Mouse (Mus musculus) left cerebral cortex, adult 2 months (tissue): Measurements from ENCODE around the gene Gm21973. TPM values are rescaled to one million over a fixed set of nuclear protein-coding genes. Genes with fewer than 3 reads are reported as not detected.

ENCODE experiments used
- DNase-seq, 2 experiments: peaks; one replicate each; pipeline ENCODE4 v3.0.0; 2021 to 2022; ENCODE audit warnings: low spot score in 2 of 2, mixed read lengths in 1 of 2; ENCODE audit errors: extremely low spot score in 1 of 2
- H3K27ac ChIP-seq: fragments of 200-600 bp; 2 replicates; pipeline ENCODE4 v1.8.1; 2022
- H3K4me3 ChIP-seq: fragments of 200-600 bp; 2 replicates; pipeline ENCODE4 v1.8.1; 2022
- CTCF ChIP-seq: fragments of 200-600 bp; IDR thresholded peaks from 2 replicates; pipeline ENCODE4 v1.8.1; 2022; ENCODE audit warnings: antibody characterized with exemption, mild to moderate bottlenecking, moderate library complexity
- intact Hi-C: fragments of 180-260 bp; cut with DNase I; formaldehyde crosslinking; loops from one replicate; pipeline ENCODE4 v1.15.1; 2025
- total RNA-seq, 2 experiments: library from RNA; stranded (reverse); gene quantifications; 2 replicates each; pipeline ENCODE4 v1.2.3; 2021

Gene Gm21973
- total RNA-seq, 2 experiments from 2014 or later, result not detected

- intact Hi-C loops, result loop anchor here (1.0 to 5.0 kb wide), 2 partner anchors 13 to 49 kb away; no protein-coding TSS in a partner anchor
- H3K27ac ChIP-seq, result peak overlapping the region; percentile 56; the same call in 1 of the 2 replicates
- peak in 1 of 2 experiments; percentile 37 for DNase-seq
Measured at GRCm38 (mm10) chr15:10413656-10414055, 88.5 kb downstream of the Gm21973 start.

GRCm38 (mm10) chr15:10421138-10421784, 96.1 kb downstream of the Gm21973 start:
- Histone ChIP-seq H3K4me3 (no peak overlapping the region), H3K27ac (no peak overlapping the region)
- no peak for TF ChIP-seq CTCF
- no peak for DNase-seq
- intact Hi-C loops, result no loop called here

More at GRCm38 (mm10) chr15:10413656-10414055, 88.5 kb downstream of the Gm21973 start:
- TF ChIP-seq CTCF, result no peak
- no peak overlapping the region for H3K4me3 ChIP-seq

GRCm38 (mm10) chr15:10421785-10422144, 96.6 kb downstream of the Gm21973 start:
- no peak for TF ChIP-seq CTCF
- no peak for DNase-seq
- H3K4me3 ChIP-seq, result no peak overlapping the region
- intact Hi-C loops, result no loop called here
- no peak overlapping the region for H3K27ac ChIP-seq

Other genes starting within 250 kb of the Gm21973 start
- gene Prlr, start 148.1 kb upstream of the Gm21973 start, total RNA-seq, result 1 to 10 TPM; 2.2 to 2.3 TPM
- gene Agxt2, start 33.2 kb downstream of the Gm21973 start, total RNA-seq, result not detected
- gene Dnajc21, start 145.1 kb downstream of the Gm21973 start, total RNA-seq, result 10 to 100 TPM; 31.3 to 36.5 TPM
- 10 to 100 TPM; 18.2 to 22.3 TPM for gene Brix1, start 160.6 kb downstream of the Gm21973 start, total RNA-seq
- 10 to 100 TPM; 14.4 to 15.6 TPM for gene Rad1, start 160.6 kb downstream of the Gm21973 start, total RNA-seq
- not detected for gene Ttc23l, start 233.3 kb downstream of the Gm21973 start, total RNA-seq